Mouse (Mus musculus) C2C12 (cell line): ENCODE results near the gene Proser3.

Source experiments
- CTCF ChIP-seq: IDR thresholded peaks from one replicate; pipeline ENCODE4 v1.5.1; 2011; ENCODE audit not compliant: control insufficient read depth, insufficient read depth, insufficient read length
- MAX ChIP-seq: IDR thresholded peaks from one replicate; pipeline ENCODE4 v1.6.1; 2011; ENCODE audit warnings: mild to moderate bottlenecking, control low read depth
- MYOD1 ChIP-seq: IDR thresholded peaks from one replicate; pipeline ENCODE4 v1.6.1; 2011; ENCODE audit warnings: low read depth; ENCODE audit not compliant: control insufficient read depth, insufficient read length
- USF1 ChIP-seq: IDR thresholded peaks from one replicate; pipeline ENCODE4 v1.6.1; 2011; ENCODE audit warnings: low read depth, mild to moderate bottlenecking, control low read depth, moderate library complexity

GRCm38 (mm10) chr7:30553021-30553589 is 1.0 kb upstream of the Proser3 start:
- TF ChIP-seq USF1 (no peak), MAX (no peak), CTCF (no peak), MYOD1 (no peak)
